Mouse (Mus musculus): ENCODE measurements around the gene Itm2c.

GRCm38 (mm10) chr1:85935148-85935852 is 41.2 kb downstream of the Itm2c start:
- TF ChIP-seq CHD2 (IDR thresholded peaks at IDR 0.05; ENCODE audit: low read depth, low read length), result no peak
- TF ChIP-seq MAFK (IDR thresholded peaks at IDR 0.05; ENCODE audit: insufficient read depth, low read depth, low read length), result no peak
- no peak for TF ChIP-seq ZNF384 (IDR thresholded peaks at IDR 0.05; ENCODE audit: low read depth, low read length)
